Mouse (Mus musculus) lung, adult 2 months (tissue): ENCODE measurements around the gene Topors. TPM values are rescaled to one million over a fixed set of nuclear protein-coding genes. Genes with fewer than 3 reads are reported as not detected.

Source experiments
- DNase-seq: peaks from one replicate; pipeline ENCODE4 v3.0.0; 2022
- H3K4me1 ChIP-seq: fragments of 200-500 bp; 2 replicates; pipeline ENCODE4 v1.6.1; 2011; ENCODE audit warnings: low read length; ENCODE audit not compliant: control insufficient read depth, insufficient read depth
- H3K4me3 ChIP-seq: fragments of 200-500 bp; replicated peaks from 2 replicates; pipeline ENCODE3; 2011; ENCODE audit warnings: low read depth, mild to moderate bottlenecking, control low read depth, low read length; ENCODE audit errors: extremely low read depth
- CTCF ChIP-seq: fragments of 200-500 bp; IDR thresholded peaks from 2 replicates; pipeline ENCODE4 v1.5.1; 2011; ENCODE audit warnings: mild to moderate bottlenecking, low read length, control low read depth; ENCODE audit not compliant: insufficient read depth
- POLR2A ChIP-seq: fragments of 200-500 bp; IDR thresholded peaks from 2 replicates; pipeline ENCODE4 v1.6.1; 2011; ENCODE audit warnings: low read depth, mild to moderate bottlenecking, control low read depth, low read length, borderline replicate concordance; ENCODE audit errors: extremely low read depth
- WGBS: fragments of 180-500 bp; shearing (Covaris S2); methylation state at CpG from one replicate; pipeline ENCODE4 v1.1.7; 2018; 5-methylcytosine and 5-hydroxymethylcytosine counted together
- polyA plus RNA-seq: library from polyadenylated mRNA; depleted of rRNA; stranded (reverse); fragments of >200 nt; gene quantifications from 2 replicates; pipeline ENCODE4 v1.2.3, GENCODE M21; 2012

Topors gene
- polyA plus RNA-seq, 1 experiment = 5.3 TPM

DNA sequence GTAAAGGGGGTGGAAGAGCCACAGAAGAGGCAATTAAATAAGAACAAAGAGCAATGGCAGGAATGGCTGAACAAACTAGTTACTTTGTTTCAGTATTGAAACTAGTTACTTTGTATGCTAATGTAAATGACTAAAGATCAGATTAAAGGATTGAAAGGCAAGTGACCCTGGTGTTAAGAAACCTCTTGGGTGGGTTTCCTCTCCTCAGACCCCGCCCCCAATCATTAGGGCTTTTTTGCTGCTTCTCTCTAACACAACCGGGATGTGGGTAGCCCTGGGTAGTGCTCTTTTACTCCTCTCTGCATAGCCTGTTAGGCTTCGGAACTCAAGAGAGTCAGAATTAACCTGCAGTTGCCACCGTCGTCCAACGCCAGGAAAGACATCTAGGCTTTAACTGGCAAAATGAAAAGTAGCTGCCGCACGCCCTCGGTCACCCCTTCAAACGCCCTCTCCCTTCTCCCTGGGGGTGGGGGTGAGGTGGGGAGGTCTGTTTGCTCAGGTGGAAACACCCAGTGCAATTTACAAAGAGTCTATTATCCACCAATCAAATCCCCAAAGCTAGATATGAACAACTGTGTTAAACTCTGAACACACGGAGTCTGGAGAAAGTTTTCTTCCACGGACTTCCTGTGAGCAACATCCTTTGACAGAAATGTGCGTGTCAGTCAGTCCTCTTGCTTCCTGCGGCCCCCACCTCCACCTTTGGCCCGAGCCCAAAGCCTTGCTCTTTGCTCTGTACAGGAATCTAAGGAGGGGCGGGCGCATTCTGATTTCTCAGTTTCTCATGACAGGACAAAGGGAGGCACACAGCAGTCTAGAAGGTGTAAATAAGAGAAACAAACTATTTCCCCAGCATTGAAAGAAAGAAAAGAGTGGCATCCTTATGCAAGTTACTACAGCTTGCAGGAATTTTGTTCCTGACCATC lies 30.9 kb downstream of the Topors start:
- DNase-seq = peak; percentile 67
- TF ChIP-seq CTCF (no peak), POLR2A (no peak)
- Histone ChIP-seq H3K4me1 (peaks cover 6% of the 10 kb centered on the region), H3K4me3 (peak overlapping the region; percentile 92)
- 1% methylated on average over 17 of the region's 17 CpGs for WGBS

GRCm38 (mm10) chr4:40236829-40237228 lies 32.8 kb downstream of the Topors start:
- Histone ChIP-seq H3K4me1 (peaks cover 6% of the 10 kb centered on the region), H3K4me3 (no peak overlapping the region)
- WGBS = 71% methylated on average over 4 of the region's 4 CpGs
- DNase-seq = no peak
- TF ChIP-seq POLR2A (no peak), CTCF (no peak)

- H3K4me3 ChIP-seq = no peak overlapping the region
- TF ChIP-seq CTCF (no peak), POLR2A (no peak)
- WGBS = 78% methylated on average over 6 of the region's 6 CpGs
- H3K4me1 ChIP-seq = peaks cover 2% of the 10 kb centered on the region; the same call in 1 of the 2 replicates
- no peak for DNase-seq
Observed at GRCm38 (mm10) chr4:40234256-40234655, 35.4 kb downstream of the Topors start.

DNA sequence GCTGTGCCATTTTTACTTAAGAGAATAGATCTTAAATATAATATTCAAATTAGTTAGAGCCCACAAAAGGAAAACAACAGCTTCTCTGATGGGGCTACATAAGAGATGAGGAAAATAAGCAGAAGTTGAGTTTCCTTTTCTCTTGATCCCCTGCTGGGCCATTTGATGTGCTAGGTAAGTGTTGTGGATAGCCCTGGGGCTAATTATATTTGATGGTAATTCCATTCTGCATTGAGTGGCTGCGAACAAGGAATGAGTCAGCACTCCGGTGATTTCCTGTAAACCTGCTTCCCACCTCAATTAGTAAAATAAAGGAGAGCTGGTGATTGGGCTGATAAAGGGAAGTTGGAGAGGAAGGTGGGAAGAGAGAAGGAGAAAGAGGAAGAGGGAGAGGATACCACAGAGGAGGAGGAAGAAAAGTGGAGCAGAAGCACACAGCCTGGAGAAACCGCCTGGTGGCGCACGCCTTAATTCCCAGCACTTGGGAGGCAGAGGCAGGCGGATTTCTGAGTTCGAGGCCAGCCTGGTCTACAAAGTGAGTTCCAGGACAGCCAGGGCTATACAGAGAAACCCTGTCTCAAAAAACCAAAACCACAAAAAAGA lies 36.5 kb downstream of the Topors start:
- 90% methylated on average over 7 of the region's 7 CpGs for WGBS
- Histone ChIP-seq H3K4me3 (no peak overlapping the region), H3K4me1 (peaks cover 2% of the 10 kb centered on the region; the same call in 1 of the 2 replicates)
- TF ChIP-seq CTCF (no peak), POLR2A (no peak)
- DNase-seq = no peak

GRCm38 (mm10) chr4:40229723-40230122 lies 39.9 kb downstream of the Topors start:
- TF ChIP-seq POLR2A (no peak), CTCF (no peak)
- no peak overlapping the region for H3K4me3 ChIP-seq
- no peak for DNase-seq
- WGBS = 91% methylated on average over 6 of the region's 6 CpGs
- no peaks in the 10 kb centered on the region for H3K4me1 ChIP-seq

DNA sequence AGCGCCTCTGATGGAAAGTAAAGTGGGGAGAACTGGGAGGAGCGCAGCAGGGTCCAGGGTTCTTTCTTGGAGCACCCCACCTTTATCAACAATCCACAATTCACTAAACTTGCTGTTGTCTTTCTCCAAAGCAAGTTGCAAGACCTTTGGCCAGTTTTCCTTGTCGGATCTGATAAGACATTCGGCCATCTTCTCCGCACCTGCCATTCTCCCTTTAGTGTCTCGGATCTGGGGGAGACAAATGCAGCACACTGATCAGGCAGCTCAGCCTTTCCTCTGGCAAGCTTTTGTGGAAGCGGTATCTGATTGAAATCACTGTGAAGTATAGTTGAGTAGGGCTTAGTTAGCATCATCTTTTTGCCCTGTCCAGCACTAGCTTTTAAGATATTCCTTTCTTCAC lies 41.8 kb downstream of the Topors start:
- WGBS = 90% methylated on average over 7 of the region's 7 CpGs

GRCm38 (mm10) chr4:40227131-40227530 lies 42.5 kb downstream of the Topors start:
- 70% methylated on average over 11 of the region's 11 CpGs for WGBS
- DNase-seq = no peak
- no peak for TF ChIP-seq POLR2A
- TF ChIP-seq CTCF = no peak

More for the DNA sequence above, 41.8 kb downstream of the Topors start:
- no peaks in the 10 kb centered on the region for H3K4me1 ChIP-seq
- DNase-seq = no peak
- no peak overlapping the region for H3K4me3 ChIP-seq
- TF ChIP-seq POLR2A = no peak
- TF ChIP-seq CTCF = no peak

GRCm38 (mm10) chr4:40226095-40226494 lies 43.6 kb downstream of the Topors start:
- no peak for DNase-seq
- 57% methylated on average over 5 of the region's 5 CpGs for WGBS
- no peak overlapping the region for H3K4me3 ChIP-seq

More at GRCm38 (mm10) chr4:40227131-40227530, 42.5 kb downstream of the Topors start:
- H3K4me3 ChIP-seq = no peak overlapping the region
- no peaks in the 10 kb centered on the region for H3K4me1 ChIP-seq

DNA sequence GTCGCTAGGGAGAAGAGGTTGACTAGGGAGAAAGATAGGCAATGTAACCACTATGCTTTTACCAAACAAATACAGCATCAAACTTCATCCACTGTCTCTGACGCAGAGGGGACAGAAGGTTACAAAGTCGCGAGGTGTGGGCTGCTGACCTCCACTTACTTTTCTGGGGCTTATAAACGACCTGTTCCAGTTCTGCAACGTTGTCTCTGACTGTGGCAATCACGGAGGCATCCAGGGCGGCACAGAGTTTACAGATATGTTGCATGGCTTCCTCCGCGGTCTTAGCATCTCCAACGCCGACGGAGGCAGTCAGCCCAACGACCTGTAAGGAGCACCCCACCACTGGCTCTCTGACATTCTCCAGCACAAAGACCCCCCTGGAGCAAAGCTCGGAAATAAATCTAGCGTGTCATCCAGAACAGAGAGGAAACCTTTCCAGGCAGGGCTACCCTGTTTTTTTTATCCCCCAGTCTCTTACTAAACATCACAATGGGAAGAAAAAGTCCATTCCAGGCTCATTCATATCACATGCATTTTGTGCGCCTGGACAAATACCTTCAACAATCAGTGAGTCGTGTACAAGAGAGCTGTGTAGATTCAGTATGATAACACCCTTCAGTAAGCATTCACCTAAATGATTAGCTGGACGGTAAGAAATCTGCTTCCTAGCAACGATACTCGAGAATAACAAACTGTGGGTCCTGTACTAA lies 47.6 kb downstream of the Topors start:
- WGBS = 67% methylated on average over 21 of the region's 21 CpGs
- no peak for DNase-seq
- TF ChIP-seq POLR2A (no peak), CTCF (no peak)
- Histone ChIP-seq H3K4me1 (no peaks in the 10 kb centered on the region), H3K4me3 (no peak overlapping the region)

More at GRCm38 (mm10) chr4:40226095-40226494, 43.6 kb downstream of the Topors start:
- no peaks in the 10 kb centered on the region for H3K4me1 ChIP-seq
- TF ChIP-seq CTCF = no peak
- TF ChIP-seq POLR2A = no peak
